Comparison of ENCODE assay signal across 18 mouse cellular contexts in genomic region chr1:142441592-142441991, GRCm38 (mm10).
"Had no signal": no experiment of that assay in that cellular context is flagged by ENCODE, and none has a peak within 500 bp of the region (broad histone marks: within the 10 kb centered on the region; RNA-seq: fewer than 3 reads in every experiment).

No protein-coding gene starts in this region.

- DNase-seq: gastrocnemius, adult 2 months; gastrocnemius, postnatal 10 days; gastrocnemius, postnatal 25 days; heart, adult 18-20 months; heart, postnatal 10 days; heart, postnatal 4 days; kidney, adult 11 months; kidney, adult 2 months; kidney, adult 9 months; kidney, postnatal 14 days; kidney, postnatal 36 days; layer of hippocampus, adult 9-11 months; layer of hippocampus, postnatal 36 days; left cerebral cortex, postnatal 4 days had no signal

- ATAC-seq: forebrain, embryonic 16.5 days; hindbrain, embryonic 16.5 days; intestine, embryonic 16.5 days; liver, embryonic 12.5 days had no signal
